Mouse (Mus musculus) embryonic facial prominence, embryonic 13.5 days (tissue): ENCODE data around the gene Olfr781. TPM values are rescaled to one million over a fixed set of nuclear protein-coding genes. Genes with fewer than 3 reads are reported as not detected.
"Not testable (repeated sequence)": the region's sequence is repeated elsewhere in the genome, so short reads cannot be mapped to it uniquely, and the experiment has no call there.

Source experiments
- ATAC-seq: fragments of 200-750 bp; cut with Nextera tagmentation; 2 replicates; pipeline ENCODE4 v1.8.0; 2017; ENCODE audit warnings: low read depth; ENCODE audit not compliant: insufficient number of reproducible peaks, insufficient read depth, low FRiP score, low TSS enrichment
- H3K27ac ChIP-seq: fragments of 300-500 bp; sonication (generic); 2 replicates; pipeline ENCODE4 v1.5.1; 2015; ENCODE audit warnings: moderate library complexity, mild to moderate bottlenecking, inconsistent platforms
- H3K27me3 ChIP-seq: fragments of 300-500 bp; sonication (generic); 2 replicates; pipeline ENCODE4 v1.6.1; 2015; ENCODE audit warnings: mild to moderate bottlenecking, inconsistent platforms
- H3K36me3 ChIP-seq: fragments of 300-500 bp; sonication (generic); 2 replicates; pipeline ENCODE4 v1.6.1; 2015; ENCODE audit warnings: mild to moderate bottlenecking, inconsistent platforms
- H3K4me1 ChIP-seq: fragments of 300-500 bp; sonication (generic); 2 replicates; pipeline ENCODE4 v1.6.1; 2015; ENCODE audit warnings: inconsistent platforms
- H3K4me2 ChIP-seq: fragments of 300-500 bp; sonication (generic); 2 replicates; pipeline ENCODE4 v1.6.1; 2015; ENCODE audit warnings: moderate library complexity, mild to moderate bottlenecking, inconsistent platforms
- H3K4me3 ChIP-seq: fragments of 300-500 bp; sonication (generic); 2 replicates; pipeline ENCODE4 v1.5.1; 2015; ENCODE audit warnings: mild to moderate bottlenecking, inconsistent platforms
- H3K9ac ChIP-seq: fragments of 300-500 bp; sonication (generic); 2 replicates; pipeline ENCODE4 v1.6.1; 2015; ENCODE audit warnings: mild to moderate bottlenecking, inconsistent platforms
- H3K9me3 ChIP-seq: fragments of 300-500 bp; sonication (generic); 2 replicates; pipeline ENCODE4 v1.6.1; 2016; ENCODE audit warnings: inconsistent platforms
- WGBS: fragments of 180-500 bp; shearing (Covaris S2); methylation state at CpG from one replicate; pipeline ENCODE4 v1.1.7; 2015; ENCODE audit warnings: mixed read lengths; 5-methylcytosine and 5-hydroxymethylcytosine counted together
- polyA plus RNA-seq: library from polyadenylated mRNA; unstranded; fragments of >200 nt; fragmentation: Nextera tagmentation; extraction: Ambion mirVana; gene quantifications from 2 replicates; pipeline ENCODE4 v1.2.1, GENCODE M21; 2015

Gene Olfr781
- not detected in 2 replicates for polyA plus RNA-seq

DNA sequence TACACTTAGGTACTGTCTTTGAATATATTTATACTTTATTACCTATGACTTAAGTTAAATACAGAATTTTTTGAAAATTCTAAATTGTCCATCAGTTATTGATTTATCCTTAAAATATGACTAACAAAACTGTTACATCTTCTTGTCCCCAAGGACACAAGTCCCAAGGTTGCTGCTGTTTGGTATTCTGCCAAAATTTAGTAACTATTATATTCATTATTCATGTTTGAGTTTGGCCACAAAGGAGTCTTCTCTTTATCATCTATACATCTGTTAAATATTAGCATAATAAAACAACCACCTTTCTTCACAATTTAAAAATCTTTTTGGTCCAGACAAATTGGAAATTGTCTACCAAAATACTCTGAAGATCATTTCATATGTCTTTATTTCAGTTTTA is at the start of gene Olfr781:
TSS of gene Olfr781 (plus strand) at position 301 of the 400 bp plus-strand sequence.
- no peak within 1 kb of the TSS for H3K4me3 ChIP-seq
- no peak for ATAC-seq
- no peaks in the 10 kb centered on the region for H3K36me3 ChIP-seq
- H3K4me2 ChIP-seq, result no peak within 1 kb of the TSS
- no peak within 1 kb of the TSS for H3K9ac ChIP-seq
- no peaks in the 10 kb centered on the region for H3K9me3 ChIP-seq
- no peaks in the 10 kb centered on the region for H3K4me1 ChIP-seq
- H3K27ac ChIP-seq, result no peak within 1 kb of the TSS
- no peaks in the 10 kb centered on the region for H3K27me3 ChIP-seq

DNA sequence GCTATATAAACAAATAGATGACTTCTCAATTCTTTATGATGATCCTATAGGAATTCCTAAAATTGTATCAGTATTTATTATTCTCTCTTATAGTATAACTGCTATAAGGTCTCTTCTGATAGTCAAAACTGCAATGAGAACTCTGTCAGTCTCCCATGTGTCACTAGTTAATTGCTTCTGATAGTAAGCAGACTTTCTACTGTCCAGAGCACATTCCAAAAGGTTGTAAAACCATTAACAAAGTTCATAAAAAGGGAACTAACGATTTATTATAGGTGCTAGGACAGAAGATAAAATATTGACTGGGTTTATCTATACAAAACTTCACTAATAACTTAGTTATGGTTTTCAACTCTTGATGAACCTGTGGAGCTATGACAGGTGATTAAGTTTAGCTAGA is 15.7 kb upstream of the Olfr781 start:
- H3K27me3 ChIP-seq, H3K36me3 ChIP-seq, H3K4me3 ChIP-seq, H3K4me2 ChIP-seq, H3K9ac ChIP-seq, ATAC-seq, H3K9me3 ChIP-seq, H3K27ac ChIP-seq, H3K4me1 ChIP-seq: not testable (repeated sequence)
- 64% methylated on average over 1 of the region's 1 CpGs for WGBS

DNA sequence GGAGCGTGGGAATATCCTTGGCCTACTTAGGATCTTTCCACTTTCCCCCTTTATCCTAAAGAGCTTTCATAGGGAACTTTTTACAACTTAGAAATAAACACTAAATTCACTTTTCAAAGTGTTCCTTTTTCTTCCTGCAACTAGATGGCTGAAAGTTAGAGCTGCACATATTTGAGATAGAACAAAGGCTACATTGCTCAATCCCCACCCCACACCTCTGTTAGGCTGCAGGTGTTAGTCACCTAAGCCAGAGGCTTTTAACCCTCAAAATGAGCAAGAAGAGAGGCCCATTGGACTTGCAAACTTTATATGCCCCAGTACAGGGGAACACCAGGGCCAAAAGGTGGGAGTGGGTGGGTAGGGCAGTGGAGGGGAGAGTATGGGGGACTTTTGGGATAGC is 15.1 kb upstream of the Olfr781 start:
- 80% methylated on average over 1 of the region's 1 CpGs for WGBS
- not testable (repeated sequence) for ATAC-seq, H3K9ac ChIP-seq, H3K27ac ChIP-seq, H3K4me1 ChIP-seq, H3K4me3 ChIP-seq, H3K27me3 ChIP-seq, H3K9me3 ChIP-seq, H3K4me2 ChIP-seq, H3K36me3 ChIP-seq

DNA sequence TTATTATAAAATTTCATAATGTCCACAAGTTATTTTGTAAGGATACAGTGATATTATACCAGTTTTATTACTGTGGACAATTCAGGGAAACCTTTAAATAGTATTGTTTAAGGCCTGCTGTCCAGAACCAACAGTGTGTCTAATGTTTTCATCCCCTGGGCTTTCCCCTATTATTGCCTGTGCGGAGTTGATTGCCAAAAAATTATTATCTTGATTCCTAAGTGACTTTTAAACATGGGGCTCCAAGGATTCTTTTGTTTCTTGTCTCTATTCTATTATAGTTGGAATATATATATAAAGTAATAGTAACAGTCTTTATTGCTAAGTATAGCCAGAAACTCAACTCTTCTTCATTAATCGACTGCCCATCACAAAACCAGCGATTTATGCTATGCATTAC is 10.8 kb upstream of the Olfr781 start, which contains the start of gene Olfr780:
TSS of gene Olfr780 (plus strand) at position 301 of the 400 bp plus-strand sequence.
- Histone ChIP-seq H3K27me3 (no peaks in the 10 kb centered on the region), H3K9ac (no peak within 1 kb of the TSS), H3K4me3 (no peak within 1 kb of the TSS), H3K27ac (no peak within 1 kb of the TSS), H3K4me1 (no peaks in the 10 kb centered on the region), H3K4me2 (no peak within 1 kb of the TSS), H3K9me3 (no peaks in the 10 kb centered on the region), H3K36me3 (no peaks in the 10 kb centered on the region)
- WGBS, result 85% methylated on average over 3 of the region's 3 CpGs
- ATAC-seq, result no peak

DNA sequence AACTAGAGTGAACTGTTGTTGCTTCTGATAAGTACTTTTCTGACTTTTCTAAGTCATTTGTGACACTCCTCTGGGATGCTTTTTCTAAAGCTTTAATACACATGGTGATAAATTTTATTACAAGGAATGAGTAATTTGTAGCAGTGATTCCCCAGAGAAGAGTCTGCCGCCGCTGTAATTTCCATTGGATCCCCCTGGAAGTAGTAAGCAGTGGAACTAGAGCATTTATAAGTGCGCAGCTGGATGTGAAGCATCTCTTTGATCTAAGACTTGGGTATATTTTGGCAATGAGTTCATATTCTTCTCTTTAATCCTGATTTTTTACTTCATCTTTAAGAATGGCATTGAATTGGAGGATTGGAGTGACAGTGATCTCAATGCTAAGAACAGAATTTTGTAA is 19.9 kb downstream of the Olfr781 start, which contains the start of gene Olfr782:
TSS of gene Olfr782 (plus strand) at position 301 of the 400 bp plus-strand sequence.
- WGBS, result 88% methylated on average over 3 of the region's 3 CpGs
- ATAC-seq, result no peak
- no peak within 1 kb of the TSS for H3K4me3 ChIP-seq

DNA sequence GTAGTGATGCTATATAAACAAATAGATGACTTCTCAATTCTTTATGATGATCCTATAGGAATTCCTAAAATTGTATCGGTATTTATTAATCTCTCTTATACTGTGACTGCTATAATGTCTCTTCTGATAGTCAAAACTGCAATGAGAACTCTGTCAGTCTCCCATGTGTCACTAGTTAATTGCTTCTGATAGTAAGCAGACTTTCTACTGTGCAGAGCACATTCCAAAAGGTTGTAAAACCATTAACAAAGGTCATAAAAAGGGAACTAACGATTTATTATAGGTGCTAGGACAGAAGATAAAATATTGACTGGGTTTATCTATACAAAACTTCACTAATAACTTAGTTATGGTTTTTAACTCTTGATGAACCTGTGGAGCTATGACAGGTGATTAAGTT is 23.8 kb downstream of the Olfr781 start:
- not testable (repeated sequence) for H3K4me3 ChIP-seq, H3K27ac ChIP-seq, H3K27me3 ChIP-seq, ATAC-seq, H3K9me3 ChIP-seq, H3K4me1 ChIP-seq, H3K9ac ChIP-seq, H3K36me3 ChIP-seq, H3K4me2 ChIP-seq
- 79% methylated on average over 2 of the region's 2 CpGs for WGBS

More for the DNA sequence above, 19.9 kb downstream of the Olfr781 start, which contains the start of gene Olfr782:
- Histone ChIP-seq H3K4me2 (no peak within 1 kb of the TSS), H3K9ac (no peak within 1 kb of the TSS), H3K36me3 (no peaks in the 10 kb centered on the region), H3K4me1 (no peaks in the 10 kb centered on the region), H3K27ac (no peak within 1 kb of the TSS), H3K27me3 (no peaks in the 10 kb centered on the region), H3K9me3 (no peaks in the 10 kb centered on the region)

DNA sequence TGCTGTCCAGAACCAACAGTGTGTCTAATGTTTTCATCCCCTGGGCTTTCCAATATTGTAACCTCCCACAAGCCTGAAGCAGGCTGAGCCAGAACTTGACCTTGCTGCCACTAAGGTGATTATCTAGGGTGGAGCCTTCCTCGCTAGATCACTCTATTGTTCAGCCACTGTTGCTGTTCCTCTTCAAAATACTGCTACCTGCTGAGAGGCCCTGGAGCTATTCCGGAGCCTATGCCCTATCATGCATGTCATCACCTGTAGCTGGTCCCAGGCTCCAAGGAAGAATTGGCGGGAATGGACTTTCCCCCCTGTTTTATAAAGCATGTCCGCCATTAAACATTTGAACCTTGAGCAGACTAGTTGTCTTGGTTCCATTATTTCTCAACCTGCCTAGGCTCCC is 27.8 kb downstream of the Olfr781 start:
- not testable (repeated sequence) for H3K9ac ChIP-seq, H3K4me2 ChIP-seq, H3K27me3 ChIP-seq, H3K4me1 ChIP-seq, H3K27ac ChIP-seq, ATAC-seq, H3K36me3 ChIP-seq, H3K4me3 ChIP-seq, H3K9me3 ChIP-seq
- 85% methylated on average over 4 of the region's 4 CpGs for WGBS

DNA sequence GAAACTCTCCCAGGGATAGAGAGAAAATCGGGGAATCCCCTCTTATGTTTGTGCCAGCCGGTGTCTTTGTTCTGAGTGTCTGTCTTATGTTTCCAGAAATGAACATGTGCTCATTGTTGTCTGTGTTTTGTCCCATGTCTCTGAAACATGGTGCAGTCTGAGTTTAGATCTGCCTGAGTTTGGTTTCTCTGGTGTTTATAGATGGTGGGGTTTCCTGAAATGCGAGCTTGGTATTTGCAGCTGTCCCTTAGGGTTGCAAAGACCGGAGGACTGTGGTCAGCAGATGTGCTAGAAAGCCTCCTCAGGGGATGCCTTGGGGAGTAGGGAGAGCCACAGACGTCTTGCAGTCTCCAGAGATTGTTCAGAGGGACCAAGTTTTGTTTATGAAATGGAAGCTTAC is 28.7 kb downstream of the Olfr781 start:
- Histone ChIP-seq H3K4me2 (no peak overlapping the region), H3K9ac (no peak overlapping the region), H3K36me3 (no peaks in the 10 kb centered on the region), H3K4me3 (no peak overlapping the region), H3K4me1 (no peaks in the 10 kb centered on the region), H3K9me3 (0 out of 2 replicates have a peak, but pooled peaks cover 3% of the 10 kb centered on the region), H3K27me3 (no peaks in the 10 kb centered on the region), H3K27ac (no peak overlapping the region)
- ATAC-seq, result no peak
- WGBS, result 68% methylated on average over 5 of the region's 5 CpGs

DNA sequence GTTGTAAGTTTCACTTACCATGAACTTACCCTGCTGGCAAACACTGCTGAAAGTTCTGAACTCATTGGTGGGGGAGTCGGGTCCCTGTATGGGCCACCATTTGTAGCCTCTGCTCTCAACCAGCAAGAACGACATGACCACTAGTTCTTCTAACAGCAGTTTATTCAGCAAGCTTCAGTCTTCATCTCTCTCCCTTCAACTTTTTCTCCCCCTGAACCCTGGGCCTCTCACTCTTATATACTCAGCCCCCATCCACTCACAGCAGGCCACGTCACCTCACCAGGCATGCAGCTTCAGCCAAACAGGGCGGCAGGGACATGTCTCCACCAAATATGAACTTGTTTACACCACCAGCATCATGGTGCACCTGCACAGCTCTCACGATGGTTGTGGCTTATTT is 45.4 kb downstream of the Olfr781 start:
- not testable (repeated sequence) for H3K9ac ChIP-seq, H3K36me3 ChIP-seq, H3K27ac ChIP-seq, ATAC-seq, H3K9me3 ChIP-seq, H3K4me1 ChIP-seq, H3K4me3 ChIP-seq, H3K4me2 ChIP-seq, H3K27me3 ChIP-seq
- 84% methylated on average over 5 of the region's 5 CpGs for WGBS

Other genes with a start within 250 kb of the Olfr781 start
- gene Olfr767, start 245.9 kb upstream of the Olfr781 start, polyA plus RNA-seq, result not detected in 2 replicates
- gene Olfr768, start 229.5 kb upstream of the Olfr781 start, polyA plus RNA-seq, result not detected in 2 replicates
- not detected in 2 replicates for gene Olfr769, start 211.0 kb upstream of the Olfr781 start, polyA plus RNA-seq
- not detected in 2 replicates for gene Olfr770, start 189.9 kb upstream of the Olfr781 start, polyA plus RNA-seq
- not detected in 2 replicates for gene Olfr771, start 164.1 kb upstream of the Olfr781 start, polyA plus RNA-seq
- gene Olfr772, start 150.9 kb upstream of the Olfr781 start, polyA plus RNA-seq, result not detected in 2 replicates
- not detected in 2 replicates for gene Olfr773, start 141.4 kb upstream of the Olfr781 start, polyA plus RNA-seq
- not detected in 2 replicates for gene Olfr774, start 92.7 kb upstream of the Olfr781 start, polyA plus RNA-seq
- gene Olfr775, start 80.4 kb upstream of the Olfr781 start, polyA plus RNA-seq, result not detected in 2 replicates
- not detected in 2 replicates for gene Olfr776, start 69.7 kb upstream of the Olfr781 start, polyA plus RNA-seq
- gene Olfr777, start 57.4 kb upstream of the Olfr781 start, polyA plus RNA-seq, result not detected in 2 replicates
- gene Olfr780, start 10.7 kb upstream of the Olfr781 start, polyA plus RNA-seq, result not detected in 2 replicates
- not detected in 2 replicates for gene Olfr782, start 20.0 kb downstream of the Olfr781 start, polyA plus RNA-seq
- gene Olfr784, start 55.2 kb downstream of the Olfr781 start, polyA plus RNA-seq, result 0.11 TPM in 1 of 2 replicates, not detected in the other
- gene Olfr785, start 76.6 kb downstream of the Olfr781 start, polyA plus RNA-seq, result not detected in 2 replicates
- not detected in 2 replicates for gene Olfr786, start 98.5 kb downstream of the Olfr781 start, polyA plus RNA-seq
- not detected in 2 replicates for gene Olfr787, start 133.0 kb downstream of the Olfr781 start, polyA plus RNA-seq
- gene Olfr788, start 142.1 kb downstream of the Olfr781 start, polyA plus RNA-seq, result not detected in 2 replicates
- gene Olfr789, start 155.9 kb downstream of the Olfr781 start, polyA plus RNA-seq, result not detected in 2 replicates
- gene Olfr790, start 169.6 kb downstream of the Olfr781 start, polyA plus RNA-seq, result not detected in 2 replicates
- not detected in 2 replicates for gene Olfr791, start 192.9 kb downstream of the Olfr781 start, polyA plus RNA-seq
- gene Olfr792, start 210.3 kb downstream of the Olfr781 start, polyA plus RNA-seq, result not detected in 2 replicates
- gene Olfr794, start 238.8 kb downstream of the Olfr781 start, polyA plus RNA-seq, result not detected in 2 replicates